Mouse (Mus musculus): ENCODE measurements at regions not wholly inside any gene's neighbourhood (a gene's known extent, or its start where the extent isn't known, plus 50 kb on each side); places are given as distances from the start of the nearest gene placed in this dataset.

GRCm38 (mm10) chr19:21165763-21166464 is 106.2 kb upstream of the Zfand5 start:
- Histone ChIP-seq H3K4me1 (ENCODE audit: control insufficient read depth in 2 of 2, insufficient read depth in 2 of 2, low read length in 2 of 2) (peaks cover 2 to 5% of the 10 kb centered on the region in 2 experiments; a peak in 3 of 4 replicates), H3K4me3 (ENCODE audit: control insufficient read depth in 1 of 2, insufficient read depth in 1 of 2, low read depth in 1 of 2, low read length in 2 of 2) (no peak overlapping the region), H3K4me2 (ENCODE audit: low read length) (no peak overlapping the region; the same call in 1 of the 2 replicates), H3K9ac (ENCODE audit: low read length) (no peak overlapping the region), H3K9me3 (ENCODE audit: control insufficient read depth, low read length) (no peaks in the 10 kb centered on the region), H3K27me3 (ENCODE audit: control insufficient read depth, insufficient read depth, low read length) (no peaks in the 10 kb centered on the region), H3K27ac (replicated peaks in 1 of 2; ENCODE audit: control insufficient read depth in 1 of 2, insufficient read depth in 1 of 2, low read depth in 2 of 2, low read length in 2 of 2) (no peak overlapping the region), H3K36me3 (ENCODE audit: control insufficient read depth, insufficient read depth, low read length) (no peaks in the 10 kb centered on the region)
- 46% methylated on average over 10 of the region's 10 CpGs for WGBS
- no peak for ATAC-seq (ENCODE audit: insufficient number of reproducible peaks, insufficient read depth, low FRiP score, low read depth)

GRCm38 (mm10) chr19:21163978-21164377 is 108.1 kb upstream of the Zfand5 start:
- no peak overlapping the region for H3K27ac ChIP-seq (replicated peaks in 1 of 2; ENCODE audit: control insufficient read depth in 1 of 2, insufficient read depth in 1 of 2, low read depth in 2 of 2, low read length in 2 of 2)
- 90% methylated on average over 2 of the region's 2 CpGs for WGBS
- ATAC-seq (ENCODE audit: insufficient number of reproducible peaks, insufficient read depth, low FRiP score, low read depth) = no peak
- H3K4me1 ChIP-seq (ENCODE audit: control insufficient read depth in 2 of 2, insufficient read depth in 2 of 2, low read length in 2 of 2) = peaks cover 2 to 5% of the 10 kb centered on the region in 2 experiments; a peak in 3 of 4 replicates
- no peak overlapping the region for H3K9ac ChIP-seq (ENCODE audit: low read length)
- no peak overlapping the region for H3K4me2 ChIP-seq (ENCODE audit: low read length)
- no peaks in the 10 kb centered on the region for H3K36me3 ChIP-seq (ENCODE audit: control insufficient read depth, insufficient read depth, low read length)
- no peak overlapping the region for H3K4me3 ChIP-seq (ENCODE audit: control insufficient read depth in 1 of 2, insufficient read depth in 1 of 2, low read depth in 1 of 2, low read length in 2 of 2)
- H3K9me3 ChIP-seq (ENCODE audit: control insufficient read depth, low read length) = no peaks in the 10 kb centered on the region
- H3K27me3 ChIP-seq (ENCODE audit: control insufficient read depth, insufficient read depth, low read length) = no peaks in the 10 kb centered on the region

- Histone ChIP-seq H3K36me3 (ENCODE audit: control insufficient read depth, insufficient read depth, low read length) (no peaks in the 10 kb centered on the region), H3K4me2 (ENCODE audit: low read length) (no peak overlapping the region), H3K9me3 (ENCODE audit: control insufficient read depth, low read length) (no peaks in the 10 kb centered on the region), H3K9ac (ENCODE audit: low read length) (no peak overlapping the region), H3K4me1 (ENCODE audit: control insufficient read depth in 2 of 2, insufficient read depth in 2 of 2, low read length in 2 of 2) (peaks cover 0 to 2% of the 10 kb centered on the region in 2 experiments; a peak in 2 of 4 replicates), H3K4me3 (ENCODE audit: control insufficient read depth in 1 of 2, insufficient read depth in 1 of 2, low read depth in 1 of 2, low read length in 2 of 2) (no peak overlapping the region), H3K27ac (replicated peaks in 1 of 2; ENCODE audit: control insufficient read depth in 1 of 2, insufficient read depth in 1 of 2, low read depth in 2 of 2, low read length in 2 of 2) (no peak overlapping the region), H3K27me3 (ENCODE audit: control insufficient read depth, insufficient read depth, low read length) (no peaks in the 10 kb centered on the region)
- 35% methylated on average over 4 of the region's 4 CpGs for WGBS
- no peak for ATAC-seq (ENCODE audit: insufficient number of reproducible peaks, insufficient read depth, low FRiP score, low read depth)
Observed at GRCm38 (mm10) chr19:21160946-21161345, 111.1 kb upstream of the Zfand5 start.

- ATAC-seq (ENCODE audit: insufficient number of reproducible peaks, insufficient read depth, low FRiP score, low read depth) = no peak
- H3K4me1 ChIP-seq (ENCODE audit: control insufficient read depth in 2 of 2, insufficient read depth in 2 of 2, low read length in 2 of 2) = no peaks in the 10 kb centered on the region
- no peak overlapping the region for H3K4me3 ChIP-seq (ENCODE audit: control insufficient read depth in 1 of 2, insufficient read depth in 1 of 2, low read depth in 1 of 2, low read length in 2 of 2)
- H3K36me3 ChIP-seq (ENCODE audit: control insufficient read depth, insufficient read depth, low read length) = no peaks in the 10 kb centered on the region
- H3K27ac ChIP-seq (replicated peaks in 1 of 2; ENCODE audit: control insufficient read depth in 1 of 2, insufficient read depth in 1 of 2, low read depth in 2 of 2, low read length in 2 of 2) = no peak overlapping the region
- H3K4me2 ChIP-seq (ENCODE audit: low read length) = no peak overlapping the region
- no peaks in the 10 kb centered on the region for H3K9me3 ChIP-seq (ENCODE audit: control insufficient read depth, low read length)
- WGBS = 77% methylated on average over 8 of the region's 8 CpGs
- no peak overlapping the region for H3K9ac ChIP-seq (ENCODE audit: low read length)
- no peaks in the 10 kb centered on the region for H3K27me3 ChIP-seq (ENCODE audit: control insufficient read depth, insufficient read depth, low read length)
Observed at GRCm38 (mm10) chr19:21159189-21160137, 112.6 kb upstream of the Zfand5 start.

GRCm38 (mm10) chr19:21154162-21154561 is 117.9 kb upstream of the Zfand5 start:
- H3K4me3 ChIP-seq (ENCODE audit: control insufficient read depth in 1 of 2, insufficient read depth in 1 of 2, low read depth in 1 of 2, low read length in 2 of 2) = no peak overlapping the region
- peaks cover 2 to 3% of the 10 kb centered on the region in 2 experiments; a peak in 1 of 4 replicates for H3K4me1 ChIP-seq (ENCODE audit: control insufficient read depth in 2 of 2, insufficient read depth in 2 of 2, low read length in 2 of 2)
- H3K9ac ChIP-seq (ENCODE audit: low read length) = no peak overlapping the region
- no peaks in the 10 kb centered on the region for H3K36me3 ChIP-seq (ENCODE audit: control insufficient read depth, insufficient read depth, low read length)
- WGBS = 26% methylated on average over 1 of the region's 1 CpGs
- no peak overlapping the region for H3K4me2 ChIP-seq (ENCODE audit: low read length)
- no peaks in the 10 kb centered on the region for H3K27me3 ChIP-seq (ENCODE audit: control insufficient read depth, insufficient read depth, low read length)
- no peak overlapping the region for H3K27ac ChIP-seq (replicated peaks in 1 of 2; ENCODE audit: control insufficient read depth in 1 of 2, insufficient read depth in 1 of 2, low read depth in 2 of 2, low read length in 2 of 2)
- ATAC-seq (ENCODE audit: insufficient number of reproducible peaks, insufficient read depth, low FRiP score, low read depth) = no peak
- H3K9me3 ChIP-seq (ENCODE audit: control insufficient read depth, low read length) = no peaks in the 10 kb centered on the region

- no peak for ATAC-seq (ENCODE audit: insufficient number of reproducible peaks, insufficient read depth, low FRiP score, low read depth)
- 42% methylated on average over 3 of the region's 3 CpGs for WGBS
Observed at GRCm38 (mm10) chr19:21152027-21152426, 120.1 kb upstream of the Zfand5 start.

GRCm38 (mm10) chr19:21150849-21151248 is 121.2 kb upstream of the Zfand5 start:
- Histone ChIP-seq H3K9ac (ENCODE audit: low read length) (no peak overlapping the region), H3K27ac (replicated peaks in 1 of 2; ENCODE audit: control insufficient read depth in 1 of 2, insufficient read depth in 1 of 2, low read depth in 2 of 2, low read length in 2 of 2) (no peak overlapping the region), H3K36me3 (ENCODE audit: control insufficient read depth, insufficient read depth, low read length) (no peaks in the 10 kb centered on the region), H3K4me1 (ENCODE audit: control insufficient read depth in 2 of 2, insufficient read depth in 2 of 2, low read length in 2 of 2) (peaks cover 2 to 3% of the 10 kb centered on the region in 2 experiments; a peak in 1 of 4 replicates), H3K4me3 (ENCODE audit: control insufficient read depth in 1 of 2, insufficient read depth in 1 of 2, low read depth in 1 of 2, low read length in 2 of 2) (no peak overlapping the region), H3K9me3 (ENCODE audit: control insufficient read depth, low read length) (no peaks in the 10 kb centered on the region), H3K27me3 (ENCODE audit: control insufficient read depth, insufficient read depth, low read length) (no peaks in the 10 kb centered on the region), H3K4me2 (ENCODE audit: low read length) (no peak overlapping the region)
- WGBS = 71% methylated on average over 3 of the region's 3 CpGs
- ATAC-seq (ENCODE audit: insufficient number of reproducible peaks, insufficient read depth, low FRiP score, low read depth) = no peak

More at GRCm38 (mm10) chr19:21152027-21152426, 120.1 kb upstream of the Zfand5 start:
- Histone ChIP-seq H3K9ac (ENCODE audit: low read length) (no peak overlapping the region), H3K4me2 (ENCODE audit: low read length) (no peak overlapping the region), H3K36me3 (ENCODE audit: control insufficient read depth, insufficient read depth, low read length) (no peaks in the 10 kb centered on the region), H3K4me3 (ENCODE audit: control insufficient read depth in 1 of 2, insufficient read depth in 1 of 2, low read depth in 1 of 2, low read length in 2 of 2) (no peak overlapping the region), H3K27me3 (ENCODE audit: control insufficient read depth, insufficient read depth, low read length) (no peaks in the 10 kb centered on the region), H3K4me1 (ENCODE audit: control insufficient read depth in 2 of 2, insufficient read depth in 2 of 2, low read length in 2 of 2) (peaks cover 2 to 3% of the 10 kb centered on the region in 2 experiments; a peak in 1 of 4 replicates), H3K9me3 (ENCODE audit: control insufficient read depth, low read length) (no peaks in the 10 kb centered on the region), H3K27ac (replicated peaks in 1 of 2; ENCODE audit: control insufficient read depth in 1 of 2, insufficient read depth in 1 of 2, low read depth in 2 of 2, low read length in 2 of 2) (no peak overlapping the region)
